Mouse (Mus musculus) liver, embryonic 13.5 days (tissue): ENCODE measurements around the gene Pde4b. TPM values are rescaled to one million over a fixed set of nuclear protein-coding genes. Genes with fewer than 3 reads are reported as not detected.

Experiments
- ATAC-seq: fragments of 200-750 bp; cut with Nextera tagmentation; 2 replicates; pipeline ENCODE4 v1.8.0; 2017; ENCODE audit warnings: low read depth, mild to moderate bottlenecking, moderate number of reproducible peaks, moderate library complexity
- DNase-seq: peaks from one replicate; pipeline ENCODE4 v3.0.0; 2022
- H3K27ac ChIP-seq: fragments of 300-500 bp; sonication (generic); 2 replicates; pipeline ENCODE4 v1.5.1; 2015; ENCODE audit warnings: moderate library complexity, mild to moderate bottlenecking, inconsistent platforms
- H3K27me3 ChIP-seq: fragments of 300-500 bp; sonication (generic); 2 replicates; pipeline ENCODE4 v1.6.1; 2015; ENCODE audit warnings: mild to moderate bottlenecking, inconsistent platforms
- H3K36me3 ChIP-seq: fragments of 300-500 bp; sonication (generic); 2 replicates; pipeline ENCODE4 v1.6.1; 2015; ENCODE audit warnings: mild to moderate bottlenecking, inconsistent platforms
- H3K4me1 ChIP-seq: fragments of 300-500 bp; sonication (generic); replicated peaks from 2 replicates; pipeline ENCODE4 v1.6.1; 2015; ENCODE audit warnings: inconsistent platforms
- H3K4me2 ChIP-seq: fragments of 300-500 bp; sonication (generic); 2 replicates; pipeline ENCODE4 v1.6.1; 2015; ENCODE audit warnings: inconsistent platforms, mild to moderate bottlenecking, moderate library complexity
- H3K4me3 ChIP-seq: fragments of 300-500 bp; sonication (generic); replicated peaks from 2 replicates; pipeline ENCODE4 v1.5.1; 2015; ENCODE audit warnings: mild to moderate bottlenecking, inconsistent platforms
- H3K9ac ChIP-seq: fragments of 300-500 bp; sonication (generic); 2 replicates; pipeline ENCODE4 v1.6.1; 2015; ENCODE audit warnings: mild to moderate bottlenecking, inconsistent platforms
- H3K9me3 ChIP-seq: fragments of 300-500 bp; sonication (generic); replicated peaks from 2 replicates; pipeline ENCODE4 v1.6.1; 2016; ENCODE audit warnings: inconsistent platforms
- WGBS: fragments of 180-500 bp; shearing (Covaris S2); methylation state at CpG from one replicate; pipeline ENCODE4 v1.1.7; 2015; ENCODE audit not compliant: insufficient replicate concordance; 5-methylcytosine and 5-hydroxymethylcytosine counted together
- polyA plus RNA-seq: library from polyadenylated mRNA; unstranded; fragments of >200 nt; fragmentation: Nextera tagmentation; extraction: Ambion mirVana; gene quantifications from 2 replicates; pipeline ENCODE4 v1.2.1, GENCODE M21; 2015

Pde4b gene
- polyA plus RNA-seq, 1 experiment from 2014 or later: 2.2 TPM

DNA sequence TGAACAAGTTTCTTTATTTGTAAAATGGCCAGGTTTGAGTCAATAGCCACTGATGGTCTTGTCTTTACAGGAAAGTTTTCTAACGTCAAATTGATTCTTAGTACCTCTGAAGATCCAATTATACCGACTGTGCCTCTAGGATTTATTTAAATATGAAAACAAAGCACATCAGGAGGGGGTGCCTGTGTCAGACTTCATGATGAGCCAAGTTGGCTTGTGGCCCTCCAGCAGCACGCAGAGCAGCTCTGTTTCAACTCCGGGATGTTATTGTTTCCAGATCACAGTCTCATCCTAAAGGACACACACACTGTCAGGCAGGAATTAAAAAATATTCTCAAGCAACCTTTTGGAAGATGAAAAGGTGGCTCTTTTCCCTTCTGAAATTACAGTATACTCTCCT lies 326.5 kb downstream of the Pde4b start:
- ATAC-seq (no peak), DNase-seq (no peak)
- no peak overlapping the region for H3K4me2 ChIP-seq
- no peak overlapping the region for H3K4me3 ChIP-seq
- no peaks in the 10 kb centered on the region for H3K36me3 ChIP-seq
- 50% methylated on average over 4 of the region's 4 CpGs for WGBS
- H3K9me3 ChIP-seq: no peaks in the 10 kb centered on the region
- H3K9ac ChIP-seq: no peak overlapping the region
- H3K4me1 ChIP-seq: no peaks in the 10 kb centered on the region
- H3K27me3 ChIP-seq: no peaks in the 10 kb centered on the region
- no peak overlapping the region for H3K27ac ChIP-seq

DNA sequence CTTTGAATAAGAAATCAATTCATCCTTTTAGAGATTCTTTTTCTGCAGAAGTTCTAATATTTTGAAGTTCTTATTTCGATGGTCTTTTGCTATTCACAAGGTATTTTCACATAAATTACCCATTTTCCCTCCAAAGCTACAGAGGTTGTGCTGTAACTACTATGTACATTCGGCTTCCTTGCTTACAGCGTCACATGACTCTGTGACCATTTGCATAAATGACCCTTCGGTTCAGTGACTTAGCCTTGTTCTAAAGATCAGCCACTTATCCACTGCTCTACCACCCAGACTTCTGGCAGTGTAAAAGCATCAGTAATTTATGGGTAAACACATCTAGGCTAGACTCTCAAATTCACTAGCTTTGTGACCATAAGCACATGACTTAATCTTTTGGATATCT lies 327.3 kb downstream of the Pde4b start:
- no peak for DNase-seq
- ATAC-seq: no peak
- Histone ChIP-seq H3K36me3 (no peaks in the 10 kb centered on the region), H3K27me3 (no peaks in the 10 kb centered on the region), H3K27ac (no peak overlapping the region), H3K9ac (no peak overlapping the region), H3K4me3 (no peak overlapping the region), H3K4me1 (no peaks in the 10 kb centered on the region), H3K9me3 (no peaks in the 10 kb centered on the region), H3K4me2 (no peak overlapping the region)
- WGBS: 55% methylated on average over 4 of the region's 4 CpGs

DNA sequence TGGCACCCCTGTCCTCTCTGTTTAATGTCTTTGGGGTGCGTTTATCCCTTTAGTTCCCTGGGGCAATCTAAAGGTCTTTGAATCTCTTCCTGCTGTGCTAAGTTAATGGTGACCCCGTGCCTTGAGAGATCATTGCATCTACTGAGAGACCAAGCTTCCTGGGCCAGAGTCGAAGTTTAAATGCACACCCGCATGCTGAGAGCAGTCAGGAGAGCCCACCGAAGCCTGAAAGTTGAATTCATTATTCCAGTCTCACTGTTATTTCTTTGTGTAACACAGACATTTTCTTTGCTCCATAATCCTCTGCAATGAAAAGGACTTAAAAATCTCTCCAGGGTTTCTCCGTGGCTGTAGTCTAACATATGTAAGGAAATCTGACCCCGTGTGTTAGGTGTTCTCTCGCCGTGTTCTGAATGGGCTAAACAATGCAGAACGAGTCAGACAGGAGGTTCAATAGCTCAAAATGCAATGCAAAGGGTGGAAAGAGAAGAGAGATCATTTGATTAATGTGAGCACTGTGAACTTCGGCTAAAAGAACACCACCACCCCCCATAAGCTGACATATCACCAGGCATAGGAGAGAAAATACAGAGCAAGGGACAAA lies 333.6 kb downstream of the Pde4b start:
- ATAC-seq (no peak), DNase-seq (no peak)
- H3K27ac ChIP-seq: no peak overlapping the region
- H3K36me3 ChIP-seq: no peaks in the 10 kb centered on the region
- H3K27me3 ChIP-seq: no peaks in the 10 kb centered on the region
- no peak overlapping the region for H3K9ac ChIP-seq
- H3K4me1 ChIP-seq: no peaks in the 10 kb centered on the region
- 66% methylated on average over 11 of the region's 11 CpGs for WGBS
- no peak overlapping the region for H3K4me3 ChIP-seq
- no peaks in the 10 kb centered on the region for H3K9me3 ChIP-seq
- H3K4me2 ChIP-seq: no peak overlapping the region

DNA sequence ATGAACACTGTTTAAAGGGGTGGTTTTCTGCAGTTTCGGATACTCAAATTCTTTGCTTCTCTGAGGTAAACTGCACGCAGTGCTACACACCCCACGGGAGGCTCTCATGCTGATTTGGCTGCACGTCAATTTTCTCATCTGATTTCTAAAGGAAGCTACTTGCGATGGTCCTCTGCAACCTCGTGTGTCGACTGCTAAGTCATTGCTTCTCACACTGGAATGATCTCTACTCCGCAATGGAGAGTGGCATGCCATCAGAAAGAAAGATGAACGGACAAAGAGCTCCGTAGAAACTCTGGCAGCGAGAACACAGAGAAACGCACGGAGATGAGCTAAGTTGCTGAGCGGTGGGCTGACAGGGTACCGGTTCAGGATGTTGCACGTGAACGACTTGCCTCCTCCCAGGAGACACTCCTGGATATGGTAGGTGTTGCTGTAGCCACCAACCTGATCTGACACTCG lies 334.1 kb downstream of the Pde4b start:
- no peak overlapping the region for H3K4me2 ChIP-seq

DNA sequence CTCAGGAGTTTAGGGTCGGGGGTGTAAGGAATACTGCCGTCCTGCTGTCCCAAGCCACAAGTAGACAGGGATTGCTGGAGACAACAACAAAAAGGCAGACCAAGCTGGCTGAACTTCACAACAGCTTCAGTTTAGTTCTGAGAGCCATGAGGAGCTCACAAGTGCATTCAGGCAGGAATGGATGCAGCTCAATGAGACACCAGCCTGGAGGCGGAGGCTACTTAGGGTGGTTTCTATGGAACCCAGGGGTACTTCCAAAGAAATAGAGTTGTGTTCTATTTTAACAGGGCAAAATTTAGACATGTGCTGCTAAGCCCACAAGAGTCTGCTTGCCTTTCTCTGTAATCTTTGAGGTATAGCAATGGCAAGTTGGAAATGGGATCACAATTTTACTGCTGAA lies 336.8 kb downstream of the Pde4b start:
- Histone ChIP-seq H3K4me2 (no peak overlapping the region), H3K27me3 (no peaks in the 10 kb centered on the region), H3K9ac (no peak overlapping the region), H3K36me3 (no peaks in the 10 kb centered on the region), H3K4me1 (no peaks in the 10 kb centered on the region), H3K27ac (no peak overlapping the region), H3K4me3 (no peak overlapping the region), H3K9me3 (no peaks in the 10 kb centered on the region)
- ATAC-seq: no peak
- WGBS: 70% methylated on average over 3 of the region's 3 CpGs
- no peak for DNase-seq

More for the DNA sequence above, 334.1 kb downstream of the Pde4b start:
- DNase-seq: no peak
- Histone ChIP-seq H3K27me3 (no peaks in the 10 kb centered on the region), H3K36me3 (no peaks in the 10 kb centered on the region), H3K9me3 (no peaks in the 10 kb centered on the region), H3K4me1 (no peaks in the 10 kb centered on the region), H3K9ac (no peak overlapping the region), H3K27ac (no peak overlapping the region), H3K4me3 (no peak overlapping the region)
- no peak for ATAC-seq
- 74% methylated on average over 18 of the region's 18 CpGs for WGBS

DNA sequence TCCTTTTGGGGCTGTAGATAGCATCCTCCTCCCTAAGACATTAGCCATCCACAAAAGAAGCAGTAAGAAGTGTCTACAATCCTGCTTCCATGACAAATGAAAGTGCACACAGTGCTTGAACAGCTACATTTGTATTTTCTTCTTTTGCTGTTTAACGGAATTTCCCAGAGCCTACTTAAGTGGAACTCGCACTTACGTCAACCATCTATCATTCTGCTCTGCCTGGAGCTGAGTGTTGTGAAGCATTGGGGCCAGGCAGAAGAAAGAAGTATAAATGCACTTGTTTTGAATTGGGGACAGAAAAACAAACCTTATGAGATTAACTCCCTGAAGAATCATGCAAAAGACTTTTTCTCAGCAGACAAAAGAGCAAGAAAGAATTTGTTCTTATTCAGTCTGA lies 338.1 kb downstream of the Pde4b start:
- 62% methylated on average over 3 of the region's 3 CpGs for WGBS
- DNase-seq (no peak), ATAC-seq (no peak)
- Histone ChIP-seq H3K4me3 (no peak overlapping the region), H3K9ac (no peak overlapping the region), H3K27me3 (no peaks in the 10 kb centered on the region), H3K27ac (no peak overlapping the region), H3K9me3 (no peaks in the 10 kb centered on the region), H3K36me3 (no peaks in the 10 kb centered on the region), H3K4me2 (no peak overlapping the region), H3K4me1 (no peaks in the 10 kb centered on the region)

DNA sequence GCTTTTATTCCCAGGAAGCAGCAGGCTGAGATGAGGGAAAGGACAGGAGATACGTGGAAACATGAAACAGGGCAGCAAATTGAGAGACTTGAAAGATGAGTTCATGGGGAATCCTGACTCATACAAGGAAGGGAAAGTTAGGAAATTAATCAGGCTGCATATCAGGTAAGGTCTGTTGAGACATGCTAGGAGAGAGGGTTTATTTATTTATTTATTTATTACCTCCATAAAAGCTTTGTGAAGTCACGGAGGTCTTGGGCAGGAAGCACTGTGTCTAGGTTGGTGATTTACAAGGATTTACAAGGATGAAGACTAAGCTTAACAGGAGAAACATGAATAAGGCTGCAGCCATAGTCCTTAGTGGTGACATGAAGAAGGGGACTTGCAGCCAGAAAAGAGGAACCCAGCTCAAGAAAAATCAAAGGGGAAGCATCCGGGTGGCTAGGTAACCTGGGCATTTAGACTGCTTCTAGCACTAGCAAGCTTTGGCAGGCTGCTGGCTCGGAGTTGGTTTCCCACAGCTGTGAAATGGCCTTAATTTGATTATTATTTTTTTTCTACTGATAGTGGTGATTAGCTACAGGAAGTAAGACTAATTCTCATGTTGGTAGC lies 342.5 kb downstream of the Pde4b start:
- 37% methylated on average over 4 of the region's 4 CpGs for WGBS
- ATAC-seq (no peak), DNase-seq (no peak)

DNA sequence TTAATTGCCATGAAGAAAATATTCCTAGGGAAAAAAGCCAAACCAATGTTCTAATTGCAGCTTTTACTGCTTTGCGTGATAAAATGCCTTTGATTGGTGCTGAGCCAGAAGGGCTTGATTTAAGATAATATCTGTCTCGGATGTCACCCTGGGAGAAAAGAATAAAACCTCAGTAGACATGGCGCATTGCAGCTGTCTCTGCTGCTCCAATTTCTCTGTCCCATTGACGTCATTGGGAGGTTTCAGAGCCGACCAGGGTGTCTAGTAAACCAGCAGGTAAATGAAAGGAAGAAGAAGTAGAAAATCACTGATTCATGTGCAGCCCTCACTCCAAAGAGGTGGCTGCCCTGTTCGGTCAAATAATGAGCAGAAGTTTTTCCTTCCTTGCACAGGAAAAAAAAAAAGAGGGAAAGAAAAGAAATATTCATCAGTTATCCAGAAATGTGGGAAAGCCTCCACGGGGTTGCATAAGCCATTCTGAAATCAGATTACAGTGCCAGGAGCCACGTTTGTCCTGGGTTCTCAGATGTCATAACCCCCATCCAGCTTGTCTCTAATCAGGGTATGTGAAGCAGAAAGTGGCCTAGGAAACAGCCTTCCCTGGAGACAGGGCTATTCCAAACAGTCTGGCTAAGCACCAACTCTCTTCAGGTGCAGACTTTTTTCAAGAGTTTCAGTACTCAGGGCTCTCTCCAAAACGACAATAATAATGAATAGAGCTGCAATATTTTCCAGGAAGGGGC lies 344.9 kb downstream of the Pde4b start:
- no peaks in the 10 kb centered on the region for H3K36me3 ChIP-seq
- H3K4me1 ChIP-seq: no peaks in the 10 kb centered on the region
- 42% methylated on average over 9 of the region's 9 CpGs for WGBS
- DNase-seq (no peak), ATAC-seq (no peak)
- H3K4me3 ChIP-seq: no peak overlapping the region
- no peak overlapping the region for H3K4me2 ChIP-seq
- H3K9me3 ChIP-seq: no peaks in the 10 kb centered on the region
- no peak overlapping the region for H3K27ac ChIP-seq
- H3K9ac ChIP-seq: no peak overlapping the region
- no peaks in the 10 kb centered on the region for H3K27me3 ChIP-seq

More for the DNA sequence above, 342.5 kb downstream of the Pde4b start:
- H3K9me3 ChIP-seq: no peaks in the 10 kb centered on the region
- H3K27ac ChIP-seq: no peak overlapping the region
- no peak overlapping the region for H3K9ac ChIP-seq
- no peaks in the 10 kb centered on the region for H3K36me3 ChIP-seq
- H3K27me3 ChIP-seq: no peaks in the 10 kb centered on the region
- no peak overlapping the region for H3K4me2 ChIP-seq
- H3K4me3 ChIP-seq: no peak overlapping the region
- H3K4me1 ChIP-seq: no peaks in the 10 kb centered on the region

DNA sequence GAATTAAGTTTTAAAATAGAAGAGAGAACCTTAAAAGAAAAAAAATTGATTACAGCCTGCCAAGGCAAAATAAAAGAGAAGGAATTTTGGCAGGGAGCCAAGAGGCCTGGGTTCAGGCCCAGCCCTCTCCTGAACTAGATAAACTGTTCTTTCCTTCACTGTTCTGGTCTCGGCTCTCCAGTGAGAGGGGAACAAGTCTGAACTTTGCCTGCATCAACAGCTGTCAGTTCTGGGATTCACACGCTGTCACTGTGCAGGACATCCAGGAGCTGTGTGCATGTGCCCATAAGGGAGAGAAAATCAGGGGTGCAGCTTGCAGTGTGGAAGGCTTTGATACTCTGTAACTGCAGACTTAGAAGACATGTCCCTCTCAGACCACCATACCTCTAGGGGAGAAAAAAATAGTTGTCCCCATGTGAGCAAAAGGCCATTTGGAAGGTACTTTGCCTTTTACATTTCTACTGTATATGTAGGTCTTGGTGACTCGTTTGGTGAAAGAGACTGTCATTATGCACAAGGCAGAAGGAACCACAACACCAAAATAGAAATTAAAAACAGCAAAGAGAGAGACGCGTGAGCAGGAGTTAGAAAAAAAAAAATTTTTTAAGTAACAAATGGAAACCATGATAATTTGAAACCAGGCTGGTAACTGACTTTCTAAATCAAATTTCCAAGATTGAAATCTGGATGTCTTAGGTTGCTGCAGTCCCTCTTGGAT lies 352.2 kb downstream of the Pde4b start:
- ATAC-seq: no peak
- DNase-seq: no peak
- Histone ChIP-seq H3K36me3 (no peaks in the 10 kb centered on the region), H3K27me3 (no peaks in the 10 kb centered on the region), H3K4me3 (no peak overlapping the region), H3K4me1 (no peaks in the 10 kb centered on the region), H3K27ac (no peak overlapping the region), H3K9me3 (no peaks in the 10 kb centered on the region), H3K9ac (no peak overlapping the region), H3K4me2 (no peak overlapping the region)
- 62% methylated on average over 5 of the region's 5 CpGs for WGBS

DNA sequence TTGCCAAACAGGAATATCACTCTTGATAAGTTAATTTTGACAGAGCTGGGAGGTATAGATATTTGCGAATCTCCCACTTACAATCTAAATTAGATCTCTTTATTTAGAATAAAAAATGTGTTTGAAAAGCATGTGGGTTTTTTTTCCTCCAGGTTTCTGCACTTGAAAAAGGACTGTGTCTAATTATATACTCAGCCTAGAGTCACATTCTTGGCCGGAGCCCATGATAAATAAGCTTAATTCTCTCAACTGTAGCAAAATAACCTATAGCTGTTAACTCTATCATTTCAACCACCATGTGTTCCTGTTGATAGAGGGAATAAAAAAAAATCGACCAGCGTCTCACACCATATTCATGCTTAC lies 352.8 kb downstream of the Pde4b start:
- no peaks in the 10 kb centered on the region for H3K27me3 ChIP-seq
- H3K27ac ChIP-seq: no peak overlapping the region
- H3K4me2 ChIP-seq: no peak overlapping the region
- ATAC-seq (no peak), DNase-seq (no peak)
- H3K4me3 ChIP-seq: no peak overlapping the region
- no peaks in the 10 kb centered on the region for H3K9me3 ChIP-seq
- WGBS: 56% methylated on average over 4 of the region's 4 CpGs
- H3K9ac ChIP-seq: no peak overlapping the region
- H3K36me3 ChIP-seq: no peaks in the 10 kb centered on the region
- H3K4me1 ChIP-seq: no peaks in the 10 kb centered on the region

DNA sequence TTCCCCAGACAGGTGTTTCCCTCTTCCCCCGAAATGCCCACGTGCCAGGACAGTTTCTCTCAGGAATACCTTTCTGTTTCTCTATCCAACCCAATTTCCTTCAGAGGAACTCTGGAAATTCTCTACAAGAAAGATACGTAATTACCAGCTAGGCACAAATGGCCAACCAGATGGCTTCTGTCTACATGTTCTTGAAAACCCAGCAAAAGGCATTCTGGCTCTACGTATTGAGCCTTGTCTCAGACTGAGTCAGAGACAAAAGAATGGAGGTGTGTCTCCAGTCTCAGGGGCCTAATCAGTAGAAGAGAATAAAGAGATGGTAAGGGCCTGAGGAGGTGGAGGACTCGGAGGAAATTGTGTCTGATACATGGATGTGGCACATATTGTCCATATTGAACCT lies 356.2 kb downstream of the Pde4b start:
- Histone ChIP-seq H3K9me3 (no peaks in the 10 kb centered on the region), H3K4me3 (no peak overlapping the region), H3K27ac (no peak overlapping the region), H3K9ac (no peak overlapping the region), H3K36me3 (no peaks in the 10 kb centered on the region), H3K27me3 (no peaks in the 10 kb centered on the region), H3K4me1 (no peaks in the 10 kb centered on the region), H3K4me2 (no peak overlapping the region)
- WGBS: 53% methylated on average over 5 of the region's 5 CpGs
- ATAC-seq: no peak
- no peak for DNase-seq
